Mouse (Mus musculus): ENCODE data around the gene Rccd1.

Rccd1 gene

GRCm38 (mm10) chr7:80252886-80253285 is 71.4 kb downstream of the Rccd1 start:
- no peak for DNase-seq

DNA sequence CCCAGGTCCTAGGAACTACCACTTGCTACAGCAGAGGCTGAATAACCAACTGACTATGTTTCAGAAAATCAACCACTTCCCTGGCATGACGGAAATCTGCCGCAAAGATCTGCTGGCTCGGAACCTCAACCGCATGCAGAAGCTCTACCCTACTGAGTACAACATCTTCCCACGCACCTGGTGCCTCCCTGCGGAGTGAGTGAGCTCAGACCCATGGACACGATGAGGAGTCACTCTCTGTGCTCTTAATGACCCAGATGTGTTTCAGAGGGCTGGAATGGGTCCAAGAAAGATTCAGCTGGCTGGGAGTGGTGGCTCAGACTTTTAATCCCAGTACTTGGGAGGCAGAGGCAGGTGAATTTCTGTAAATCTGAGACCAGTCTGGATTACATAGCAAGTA is 71.8 kb downstream of the Rccd1 start:
- no peak for DNase-seq

GRCm38 (mm10) chr7:80246859-80247258 is 77.4 kb downstream of the Rccd1 start:
- no peak for DNase-seq

GRCm38 (mm10) chr7:80246148-80246721 is 78.0 kb downstream of the Rccd1 start, which contains the start of gene Ttll13:
Ttll13 (plus strand) TSS chr7:80246376.
- peak; percentile 99 for DNase-seq

DNA sequence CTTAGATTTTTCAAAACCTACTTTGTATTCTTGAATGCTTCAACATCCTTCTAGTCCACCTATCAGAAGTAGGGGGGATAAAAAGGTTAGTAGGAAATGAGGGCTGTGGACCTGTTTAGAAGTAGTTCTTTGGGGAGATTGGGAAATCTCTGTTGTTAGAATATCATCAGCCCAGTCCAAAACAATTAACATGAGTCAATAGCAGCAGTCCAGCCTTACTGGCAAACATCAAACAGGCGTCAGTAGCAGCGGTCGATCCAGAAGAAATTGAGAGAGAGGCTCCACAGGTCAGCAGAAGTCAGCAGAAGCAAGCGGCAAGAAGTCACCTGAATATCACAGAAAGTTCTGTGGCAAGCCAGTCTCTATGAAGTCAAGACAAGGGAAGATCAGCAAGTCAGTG is 79.4 kb downstream of the Rccd1 start:
- no peak for DNase-seq
